Mouse (Mus musculus): ENCODE results near the gene Clstn3. TPM values are rescaled to one million over a fixed set of nuclear protein-coding genes. Genes with fewer than 3 reads are reported as not detected.
A peak's percentile ranks its signal among the peaks of the same experiment; 100 is the strongest.
"Not testable (repeated sequence)": the region's sequence is repeated elsewhere in the genome, so short reads cannot be mapped to it uniquely, and the experiment has no call there.

Clstn3 gene
- not detected for polyA plus RNA-seq (2017; shearing (Covaris generic))

GRCm38 (mm10) chr6:124464305-124465271 lies at the start of gene Clstn3:
Gene Clstn3 (minus strand): TSS chr6:124464794.
- ATAC-seq = peak; percentile 48

- no peak for ATAC-seq
These were observed 47.8 kb upstream of the Clstn3 start, which contains the start of gene C1ra for GRCm38 (mm10) chr6:124512355-124512836. Gene C1ra (plus strand): TSS chr6:124512405.

GRCm38 (mm10) chr6:124511936-124512335 lies 47.3 kb upstream of the Clstn3 start:
- ATAC-seq = no peak

GRCm38 (mm10) chr6:124509192-124509591 lies 44.6 kb upstream of the Clstn3 start:
- not testable (repeated sequence) for ATAC-seq

- no peak for ATAC-seq
These were observed 43.7 kb upstream of the Clstn3 start for GRCm38 (mm10) chr6:124508292-124508691.

- ATAC-seq = no peak
These were observed 42.4 kb upstream of the Clstn3 start for GRCm38 (mm10) chr6:124506991-124507390.

- ATAC-seq = no peak
These were observed 40.4 kb upstream of the Clstn3 start for GRCm38 (mm10) chr6:124505028-124505427.

- ATAC-seq = no peak
These were observed 37.4 kb upstream of the Clstn3 start for GRCm38 (mm10) chr6:124502021-124502420.

GRCm38 (mm10) chr6:124501473-124501872 lies 36.9 kb upstream of the Clstn3 start:
- ATAC-seq = no peak

GRCm38 (mm10) chr6:124499914-124500566 lies 35.4 kb upstream of the Clstn3 start:
- no peak for ATAC-seq

GRCm38 (mm10) chr6:124496054-124496453 lies 31.5 kb upstream of the Clstn3 start:
- no peak for ATAC-seq

- no peak for ATAC-seq
These were observed 29.3 kb upstream of the Clstn3 start for GRCm38 (mm10) chr6:124493886-124494285.

- peak; percentile 46 for ATAC-seq
These were observed 28.4 kb upstream of the Clstn3 start, which contains the start of gene C1rl for GRCm38 (mm10) chr6:124492842-124493561. Gene C1rl (plus strand): TSS chr6:124493113.

- ATAC-seq = no peak
These were observed 26.8 kb upstream of the Clstn3 start for GRCm38 (mm10) chr6:124491427-124491826.

- no peak for ATAC-seq
These were observed 24.4 kb upstream of the Clstn3 start for GRCm38 (mm10) chr6:124488952-124489351.

GRCm38 (mm10) chr6:124487509-124487908 lies 22.9 kb upstream of the Clstn3 start:
- no peak for ATAC-seq

- ATAC-seq = no peak
These were observed 21.0 kb upstream of the Clstn3 start for GRCm38 (mm10) chr6:124485414-124486144.

- ATAC-seq = no peak
These were observed 20.3 kb upstream of the Clstn3 start for GRCm38 (mm10) chr6:124484851-124485250.

- not testable (repeated sequence) for ATAC-seq
These were observed 19.2 kb upstream of the Clstn3 start for GRCm38 (mm10) chr6:124483831-124484230.

- no peak for ATAC-seq
These were observed 17.0 kb upstream of the Clstn3 start for GRCm38 (mm10) chr6:124481571-124481970.

- peak; percentile 32 for ATAC-seq
These were observed 15.7 kb upstream of the Clstn3 start for GRCm38 (mm10) chr6:124480295-124480694.

GRCm38 (mm10) chr6:124479573-124479930 lies 15.0 kb upstream of the Clstn3 start:
- no peak for ATAC-seq

All from inflammation-experienced regulatory T-cells, adult 6 months (primary cell).